Mouse (Mus musculus) liver, adult (tissue): ENCODE measurements around the gene Gm28551.

ENCODE experiments used
- GATA4 ChIP-seq: IDR thresholded peaks from 2 replicates; pipeline ENCODE4 v1.6.1; 2014; ENCODE audit warnings: mild to moderate bottlenecking, low read length; ENCODE audit not compliant: insufficient replicate concordance

The Gm28551 gene

GRCm38 (mm10) chr1:53352327-53353261 is at the start of gene Gm28551, which contains the start of the genes Asdurf and Asnsd1:
Gm28551 (minus strand) TSS chr1:53352667.
Asdurf (minus strand) TSS chr1:53352619.
Asnsd1 (minus strand) TSS chr1:53352752.
- TF ChIP-seq GATA4 = no peak; the same call in 1 of the 2 replicates

- no peak for TF ChIP-seq GATA4
Measured at GRCm38 (mm10) chr1:53388762-53389161, 36.3 kb upstream of the Gm28551 start.

DNA sequence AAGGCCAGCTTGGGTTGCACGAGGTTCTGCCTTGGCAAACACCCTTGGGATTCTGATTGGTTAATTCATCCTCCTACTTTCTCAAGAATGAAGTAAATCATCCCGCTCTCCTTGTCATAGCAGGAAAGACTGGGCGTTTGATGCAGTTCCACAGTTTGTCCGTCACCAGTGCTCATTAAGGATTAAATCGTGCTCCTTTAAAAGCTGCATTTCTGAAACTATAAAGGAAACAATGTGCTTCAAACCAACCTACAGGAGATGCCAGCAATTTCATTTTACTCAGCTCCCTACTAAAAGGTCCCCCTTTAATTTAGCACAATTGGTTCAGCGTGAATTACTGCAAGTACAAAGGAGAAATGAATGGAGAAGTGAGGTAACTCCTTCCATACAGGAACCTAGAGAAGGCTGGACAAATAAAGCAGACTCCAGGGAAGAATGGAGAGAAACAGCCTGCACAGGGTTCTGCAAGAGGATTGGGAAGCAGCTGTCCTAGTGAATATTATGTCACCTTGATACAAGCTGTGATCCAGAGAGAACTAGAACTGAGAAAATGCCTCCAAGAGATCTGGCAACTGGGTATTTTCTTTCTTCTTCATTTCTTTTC is 31.7 kb upstream of the Gm28551 start:
- TF ChIP-seq GATA4 = no peak

GRCm38 (mm10) chr1:53377731-53378130 is 25.3 kb upstream of the Gm28551 start:
- no peak for TF ChIP-seq GATA4

- TF ChIP-seq GATA4 = no peak
Measured at GRCm38 (mm10) chr1:53358988-53359387, 6.5 kb upstream of the Gm28551 start.

DNA sequence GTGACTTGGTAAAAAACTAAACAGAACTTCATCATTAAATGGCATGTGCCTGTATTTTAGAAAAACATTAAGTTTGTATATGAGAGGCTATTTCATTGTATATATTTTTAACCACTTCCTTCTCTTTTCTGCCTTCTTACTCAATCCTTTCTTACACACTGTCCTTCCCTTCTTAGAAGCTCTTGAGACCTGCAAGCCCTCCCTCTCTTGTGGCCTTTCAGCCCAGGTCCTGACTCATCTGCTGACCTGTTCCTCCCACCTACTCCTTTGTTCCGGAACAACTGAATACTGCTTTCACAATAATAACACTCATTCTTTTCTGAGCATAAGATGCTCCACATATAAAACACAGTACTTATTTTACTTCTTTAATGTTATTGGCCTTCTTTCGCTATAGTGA is 11.4 kb downstream of the Gm28551 start:
- no peak for TF ChIP-seq GATA4

DNA sequence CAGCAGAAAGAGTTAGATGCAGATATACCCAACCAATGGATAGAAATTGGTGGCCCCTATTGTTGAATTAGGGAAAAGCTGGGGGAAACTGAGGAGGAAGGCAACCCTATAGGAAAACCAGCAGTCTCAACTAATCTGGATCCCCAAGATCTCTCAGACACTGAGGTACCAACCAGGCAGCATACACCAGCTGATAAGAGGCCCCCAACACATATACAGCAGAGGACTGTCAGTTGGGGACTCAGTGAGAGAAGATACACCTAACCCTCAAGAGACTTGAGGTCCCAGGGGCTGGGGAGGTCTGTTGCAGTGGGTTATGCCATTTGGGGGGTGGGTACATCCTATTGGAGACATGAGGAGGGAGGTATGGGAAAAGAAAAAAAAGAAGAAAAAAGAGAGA is 17.0 kb downstream of the Gm28551 start:
- TF ChIP-seq GATA4 = no peak

- no peak for TF ChIP-seq GATA4
Measured at GRCm38 (mm10) chr1:53324827-53325494, 27.5 kb downstream of the Gm28551 start.

GRCm38 (mm10) chr1:53324277-53324676 is 28.2 kb downstream of the Gm28551 start:
- no peak for TF ChIP-seq GATA4

DNA sequence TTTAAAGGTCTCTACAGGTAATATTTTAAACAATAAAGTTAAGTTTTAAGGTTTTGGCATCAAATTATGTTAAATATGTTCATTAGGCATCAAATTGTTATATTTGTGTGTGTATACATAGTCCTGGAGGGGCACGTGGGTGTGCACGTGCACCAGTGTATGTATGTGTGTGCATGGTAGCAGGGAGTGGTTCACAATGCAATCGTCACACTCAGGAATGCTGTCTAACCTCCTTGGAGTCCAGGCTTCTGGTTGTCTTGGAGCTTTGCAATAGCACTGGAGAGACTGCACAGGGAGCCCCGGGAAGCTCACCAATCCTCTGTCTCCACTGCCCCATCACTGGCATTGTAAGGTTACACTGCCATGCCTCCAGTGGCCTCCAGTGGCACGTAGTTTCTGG is 29.2 kb downstream of the Gm28551 start:
- TF ChIP-seq GATA4 = no peak

GRCm38 (mm10) chr1:53321662-53322344 is 30.7 kb downstream of the Gm28551 start:
- TF ChIP-seq GATA4 = no peak

DNA sequence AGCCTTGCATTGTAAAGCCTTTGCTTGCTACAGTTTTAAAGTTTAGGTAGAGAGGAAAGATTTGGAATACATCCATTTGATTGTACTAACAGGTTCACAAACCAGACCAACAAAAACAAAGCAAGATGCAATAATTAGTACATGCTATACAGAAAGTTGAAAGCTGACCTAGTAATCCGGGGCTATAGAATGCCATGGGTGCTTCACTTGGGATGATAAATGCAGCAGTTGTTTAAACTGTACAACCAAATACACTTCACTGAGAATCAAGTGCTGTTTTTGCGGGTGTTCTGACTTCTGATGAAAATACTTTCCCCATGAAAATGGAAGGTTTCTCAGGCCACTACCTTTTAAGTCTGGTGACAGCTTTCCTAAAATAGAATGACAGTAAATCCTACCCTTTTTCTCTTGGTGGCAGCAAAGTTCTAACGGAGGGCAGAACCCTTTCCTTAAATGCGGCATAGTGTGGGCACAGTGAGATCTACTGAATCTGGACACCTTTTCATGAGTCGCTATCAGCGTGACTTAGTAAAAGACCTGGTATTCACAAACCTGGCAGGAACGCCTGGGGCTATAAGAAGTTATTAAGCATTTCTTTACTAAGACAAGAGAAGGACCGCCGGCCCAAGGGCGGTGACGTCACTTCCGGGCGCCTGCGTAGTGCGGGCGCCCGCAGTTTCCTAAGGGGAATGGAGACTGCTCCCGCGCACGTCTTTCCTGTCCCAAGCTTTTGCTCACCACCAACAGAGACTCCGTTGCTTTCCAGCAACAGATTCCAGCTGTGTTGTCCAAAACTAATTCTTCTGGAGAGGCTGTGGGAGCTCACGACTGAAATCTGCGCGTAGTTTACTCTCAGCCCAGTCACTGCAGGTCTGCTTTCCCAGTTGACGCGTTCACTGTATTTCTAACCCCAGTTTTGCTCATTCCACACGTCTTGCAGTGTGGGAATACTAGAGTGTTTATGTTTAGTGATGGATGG is 39.2 kb downstream of the Gm28551 start, which contains the start of gene Osgepl1:
TSS of gene Osgepl1 (plus strand) at position 636 of the 979 bp plus-strand sequence.
- TF ChIP-seq GATA4 = no peak

DNA sequence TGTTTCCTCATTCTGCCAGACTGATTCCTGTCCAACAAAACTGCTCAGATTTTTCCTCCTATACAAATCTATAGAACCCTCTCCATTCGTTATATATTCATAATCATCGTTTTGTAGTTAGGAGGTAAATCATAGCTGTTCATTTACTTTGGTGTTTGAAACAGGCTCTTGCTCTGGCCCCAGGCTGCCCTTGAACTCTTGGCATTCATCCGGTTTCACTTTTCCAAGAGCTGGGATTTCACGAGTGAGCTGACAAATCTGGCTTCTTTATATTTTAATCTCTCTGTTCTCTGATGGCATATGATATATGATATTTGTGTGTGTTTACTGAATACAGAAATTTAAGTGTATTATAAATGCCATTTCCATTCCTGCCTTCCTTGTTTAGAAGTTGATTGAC is 52.0 kb downstream of the Gm28551 start:
- TF ChIP-seq GATA4 = no peak
